Mouse (Mus musculus) lung, postnatal 0 days (tissue): ENCODE measurements at regions not wholly inside any gene's neighbourhood (a gene's known extent, or its start where the extent isn't known, plus 50 kb on each side); places are given as distances from the start of the nearest gene placed in this dataset.

Source experiments
- CTCF ChIP-seq: IDR thresholded peaks from 2 replicates; pipeline ENCODE4 v1.5.1; 2016; ENCODE audit warnings: antibody characterized with exemption, mild to moderate bottlenecking
- EP300 ChIP-seq: IDR thresholded peaks from 2 replicates; pipeline ENCODE4 v1.6.1; 2016; ENCODE audit warnings: antibody characterized with exemption, mild to moderate bottlenecking, control low read depth

DNA sequence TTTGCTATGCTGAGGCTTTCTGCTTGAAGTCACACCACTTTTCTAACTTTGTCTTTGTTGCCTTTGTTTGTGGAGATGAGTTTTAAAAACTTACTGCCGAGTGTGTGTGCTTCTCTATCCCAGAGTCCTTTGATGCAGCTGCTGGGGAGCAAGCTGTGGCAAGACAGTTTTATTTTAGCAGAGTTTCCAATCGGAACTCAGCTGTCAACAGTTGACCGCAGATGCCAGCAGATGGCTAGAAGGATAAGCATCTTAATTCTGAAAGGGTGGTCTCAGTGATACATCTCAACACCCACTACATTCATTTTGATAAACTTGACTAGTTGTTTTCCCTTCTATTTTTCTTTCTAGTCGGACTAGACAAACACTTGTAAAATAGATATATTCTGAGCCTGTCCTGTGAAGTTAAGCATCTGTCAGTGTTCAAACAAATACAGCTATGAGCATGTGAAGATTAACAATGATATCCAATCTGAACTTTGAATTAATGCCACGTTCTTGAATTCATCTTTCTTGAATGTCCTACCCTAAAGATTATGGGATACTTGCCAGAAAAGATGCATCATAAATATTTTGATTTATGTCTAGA is 398.2 kb downstream of the Pcdh20 start:
- TF ChIP-seq CTCF, result no peak
- TF ChIP-seq EP300, result no peak
